Mouse (Mus musculus) layer of hippocampus, adult 9-10 months (tissue): ENCODE results near the gene Grk1.

Source experiments
- DNase-seq: peaks from one replicate; pipeline ENCODE4 v3.0.0; 2022; ENCODE audit warnings: low spot score

Grk1 gene

GRCm38 (mm10) chr8:13404666-13405131 lies at the start of gene Grk1:
TSS of gene Grk1 (plus strand) at chr8:13405081.
- no peak for DNase-seq

GRCm38 (mm10) chr8:13356221-13356620 lies 48.7 kb upstream of the Grk1 start:
- no peak for DNase-seq

GRCm38 (mm10) chr8:13356681-13357080 lies 48.2 kb upstream of the Grk1 start:
- no peak for DNase-seq

- DNase-seq: no peak
Measured at GRCm38 (mm10) chr8:13360213-13360612, 44.7 kb upstream of the Grk1 start.

GRCm38 (mm10) chr8:13361865-13362264 lies 43.0 kb upstream of the Grk1 start:
- DNase-seq: no peak

- no peak for DNase-seq
Measured at GRCm38 (mm10) chr8:13373151-13373662, 31.7 kb upstream of the Grk1 start.

- DNase-seq: no peak
Measured at GRCm38 (mm10) chr8:13381630-13382029, 23.3 kb upstream of the Grk1 start.

- DNase-seq: no peak
Measured at GRCm38 (mm10) chr8:13382536-13382935, 22.3 kb upstream of the Grk1 start.

- DNase-seq: no peak
Measured at GRCm38 (mm10) chr8:13382999-13383398, 21.9 kb upstream of the Grk1 start.

- no peak for DNase-seq
Measured at GRCm38 (mm10) chr8:13386366-13386765, 18.5 kb upstream of the Grk1 start.

GRCm38 (mm10) chr8:13387728-13388127 lies 17.2 kb upstream of the Grk1 start:
- no peak for DNase-seq

- DNase-seq: no peak
Measured at GRCm38 (mm10) chr8:13388744-13389143, 16.1 kb upstream of the Grk1 start.

GRCm38 (mm10) chr8:13393869-13394268 lies 11.0 kb upstream of the Grk1 start:
- DNase-seq: no peak

GRCm38 (mm10) chr8:13396725-13397124 lies 8.2 kb upstream of the Grk1 start, which contains the start of gene Atp4b:
TSS of gene Atp4b (minus strand) at chr8:13396825.
- DNase-seq: no peak

- no peak for DNase-seq
Measured at GRCm38 (mm10) chr8:13403517-13403916, 1.4 kb upstream of the Grk1 start.

GRCm38 (mm10) chr8:13406011-13406410 lies 1.1 kb downstream of the Grk1 start:
- DNase-seq: no peak

- DNase-seq: peak; percentile 58
Measured at GRCm38 (mm10) chr8:13411597-13411996, 6.7 kb downstream of the Grk1 start.

- DNase-seq: peak; percentile 17
Measured at GRCm38 (mm10) chr8:13412891-13413558, 8.1 kb downstream of the Grk1 start.

- no peak for DNase-seq
Measured at GRCm38 (mm10) chr8:13413823-13414390, 9.0 kb downstream of the Grk1 start.

GRCm38 (mm10) chr8:13415879-13416278 lies 11.0 kb downstream of the Grk1 start:
- DNase-seq: no peak

- DNase-seq: no peak
Measured at GRCm38 (mm10) chr8:13419111-13419639, 14.3 kb downstream of the Grk1 start.

GRCm38 (mm10) chr8:13420970-13421369 lies 16.1 kb downstream of the Grk1 start:
- no peak for DNase-seq

- DNase-seq: no peak
Measured at GRCm38 (mm10) chr8:13427351-13427750, 22.5 kb downstream of the Grk1 start.
